Mouse (Mus musculus) ovary, adult 10 weeks (tissue): ENCODE results near the gene Spag6. TPM values are rescaled to one million over a fixed set of nuclear protein-coding genes. Genes with fewer than 3 reads are reported as not detected.

Experiments
- polyA plus RNA-seq: library from polyadenylated mRNA; stranded (reverse); fragments of 350-450 nt; fragmentation: Illumina TruSeq; extraction: RNeasy Lipid Tissue Mini Kit (QIAGEN cat#74804); gene quantifications from one replicate; pipeline ENCODE4 v1.2.3, GENCODE M21; 2014

Spag6 gene
- not detected for polyA plus RNA-seq

DNA sequence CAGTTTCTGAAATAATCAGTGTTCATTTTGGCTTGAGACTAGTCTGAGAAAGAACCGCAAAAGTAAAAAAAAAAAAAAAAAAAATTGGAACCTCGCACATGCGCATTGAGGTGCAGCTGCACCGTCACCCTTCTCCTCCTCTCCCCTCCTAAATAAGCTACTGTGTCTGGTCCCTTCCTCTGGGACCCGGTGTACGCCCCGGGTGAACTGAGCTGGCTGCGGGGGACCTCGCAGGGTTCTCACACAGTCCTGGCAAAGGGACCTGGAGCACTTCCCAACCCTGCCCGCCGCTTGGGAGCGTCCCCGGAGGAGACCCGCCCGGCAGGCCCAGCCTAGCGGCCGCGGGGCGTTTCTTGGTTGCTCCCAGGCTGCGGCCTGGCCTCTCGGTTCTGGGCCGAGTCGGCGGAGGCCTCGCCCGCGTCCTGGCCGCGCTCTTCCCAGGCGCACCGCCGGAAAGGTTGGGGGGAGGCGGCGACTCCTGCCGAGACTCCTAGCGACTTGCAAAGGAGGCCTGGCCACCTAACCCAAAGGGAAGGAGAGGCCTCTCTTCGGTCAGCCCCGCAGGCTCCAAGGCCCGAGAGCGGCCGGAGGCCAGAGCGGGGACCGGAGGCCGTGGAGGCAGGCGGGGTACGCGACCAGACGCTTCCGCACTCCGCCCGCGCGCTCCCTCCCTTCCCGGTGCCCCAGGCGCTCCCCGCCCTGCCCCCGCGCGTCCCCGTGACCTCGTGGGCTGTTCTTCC, at the start of gene Spag6:
Spag6 (plus strand) TSS at position 162 of the 740 bp plus-strand sequence.

DNA sequence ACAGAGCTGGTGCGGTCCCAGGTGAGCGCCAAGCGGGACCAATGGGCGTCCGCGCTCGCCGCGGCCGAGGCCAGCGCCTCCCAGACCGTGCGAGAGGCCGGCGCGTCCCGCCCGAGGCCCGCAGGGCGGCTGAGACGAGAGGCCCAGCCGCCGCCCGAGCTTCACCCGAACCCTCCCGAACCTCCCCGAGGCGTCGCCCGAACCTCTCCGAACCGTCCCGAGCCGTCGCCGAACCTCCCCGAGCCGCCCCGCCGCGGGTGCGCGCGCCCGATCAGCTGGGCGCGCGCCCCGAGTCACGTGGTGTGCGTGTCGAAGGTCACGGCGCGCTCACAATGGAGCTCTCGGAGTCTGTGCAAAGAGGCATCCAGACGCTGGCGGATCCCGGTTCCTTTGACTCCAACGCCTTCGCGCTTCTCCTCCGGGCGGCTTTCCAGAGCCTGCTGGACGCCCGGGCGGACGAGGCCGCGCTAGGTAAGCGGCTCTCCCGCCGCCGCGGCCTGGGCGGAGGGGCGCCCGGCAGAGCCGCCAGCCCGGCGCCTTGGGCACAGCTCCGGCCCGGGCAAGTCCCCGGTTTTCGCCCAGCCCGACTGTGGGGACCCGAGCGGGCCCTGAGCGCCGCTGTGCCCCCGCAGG, 21.6 kb upstream of the Spag6 start, which contains the start of gene Commd3:
Commd3 (plus strand) TSS at position 252 of the 633 bp plus-strand sequence.

GRCm38 (mm10) chr2:18676936-18677491, 16.8 kb upstream of the Spag6 start, which contains the start of gene Bmi1:
TSS of gene Bmi1 (plus strand) at chr2:18677018.

Other genes with a start within 250 kb of the Spag6 start
- gene Commd3, start 21.6 kb upstream of the Spag6 start, polyA plus RNA-seq: 401 TPM
- gene Bmi1, start 17.0 kb upstream of the Spag6 start, polyA plus RNA-seq: 283 TPM